Mouse (Mus musculus) kidney, adult 2 months (tissue): ENCODE results near the gene D10Wsu102e. TPM values are rescaled to one million over a fixed set of nuclear protein-coding genes. Genes with fewer than 3 reads are reported as not detected.
"Not testable (repeated sequence)": the region's sequence is repeated elsewhere in the genome, so short reads cannot be mapped to it uniquely, and the experiment has no call there.

ENCODE experiments used
- DNase-seq: peaks from one replicate; pipeline ENCODE4 v3.0.0; 2021
- H3K27ac ChIP-seq: fragments of 200-500 bp; 2 replicates; pipeline ENCODE4 v1.5.1; 2012; ENCODE audit warnings: low read depth, low read length, control low read depth, inconsistent platforms; ENCODE audit not compliant: insufficient read depth
- H3K27me3 ChIP-seq: fragments of 200-500 bp; replicated peaks from 2 replicates; pipeline ENCODE4 v1.6.1; 2012; ENCODE audit warnings: mild to moderate bottlenecking, moderate library complexity, low read length, inconsistent platforms; ENCODE audit not compliant: control insufficient read depth, insufficient read depth
- H3K36me3 ChIP-seq: fragments of 200-500 bp; 2 replicates; pipeline ENCODE4 v1.6.1; 2012; ENCODE audit warnings: mild to moderate bottlenecking, moderate library complexity, low read length, inconsistent platforms; ENCODE audit not compliant: control insufficient read depth, insufficient read depth
- H3K4me1 ChIP-seq: fragments of 200-500 bp; 2 replicates; pipeline ENCODE4 v1.6.1; 2011; ENCODE audit warnings: low read length; ENCODE audit not compliant: control insufficient read depth, insufficient read depth
- H3K4me3 ChIP-seq: fragments of 200-500 bp; 2 replicates; pipeline ENCODE4 v1.5.1; 2011; ENCODE audit warnings: mild to moderate bottlenecking, low read depth, low read length, control low read depth; ENCODE audit not compliant: insufficient read depth
- CTCF ChIP-seq: fragments of 200-500 bp; conservative IDR thresholded peaks from 2 replicates; pipeline ENCODE4 v1.5.1; 2011; ENCODE audit warnings: low read depth, mild to moderate bottlenecking, control low read depth, low read length, moderate library complexity, mixed read lengths; ENCODE audit not compliant: insufficient read depth, insufficient read length
- POLR2A ChIP-seq: fragments of 200-500 bp; IDR thresholded peaks from one replicate; pipeline ENCODE4 v1.6.1; 2011; ENCODE audit warnings: low read depth, low read length, control low read depth
- WGBS: fragments of 180-500 bp; shearing (Covaris S2); methylation state at CpG from one replicate; pipeline ENCODE4 v1.1.7; 2018; 5-methylcytosine and 5-hydroxymethylcytosine counted together
- polyA plus RNA-seq: library from polyadenylated mRNA; depleted of rRNA; stranded (reverse); fragments of >200 nt; gene quantifications from 2 replicates; pipeline ENCODE4 v1.2.3, GENCODE M21; 2012; rRNA removed

The D10Wsu102e gene
- polyA plus RNA-seq, 1 experiment: 0.41 TPM

DNA sequence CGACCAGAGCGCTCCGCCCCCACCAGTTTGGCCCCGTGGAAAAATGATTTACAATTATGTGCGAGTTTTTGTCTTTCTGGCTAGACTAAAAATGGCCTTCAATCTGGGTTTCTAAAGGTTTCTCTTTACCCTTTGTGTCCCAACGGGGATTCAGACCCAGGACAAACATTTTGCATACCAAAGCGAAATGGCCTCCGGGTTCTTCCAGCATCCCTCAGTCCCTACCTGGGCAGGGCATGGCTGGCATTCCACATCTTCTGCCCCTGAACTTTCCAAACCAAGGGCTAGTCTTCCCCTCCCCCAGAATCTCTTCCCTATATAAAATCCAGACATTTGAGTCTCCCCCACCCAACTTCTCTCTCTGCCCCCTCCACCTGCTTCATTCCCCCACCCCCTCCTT lies 153.7 kb downstream of the D10Wsu102e start:
- DNase-seq: no peak
- WGBS: 74% methylated on average over 8 of the region's 8 CpGs
- no peaks in the 10 kb centered on the region for H3K27me3 ChIP-seq
- TF ChIP-seq POLR2A: no peak
- H3K27ac ChIP-seq: no peak overlapping the region
- no peaks in the 10 kb centered on the region for H3K4me1 ChIP-seq
- H3K36me3 ChIP-seq: no peaks in the 10 kb centered on the region
- H3K4me3 ChIP-seq: no peak overlapping the region

- TF ChIP-seq CTCF (peak; percentile 31; the same call in 1 of the 2 replicates), POLR2A (no peak)
- no peak for DNase-seq
- no peaks in the 10 kb centered on the region for H3K4me1 ChIP-seq
- no peak overlapping the region for H3K27ac ChIP-seq
- H3K27me3 ChIP-seq: no peaks in the 10 kb centered on the region
- no peak overlapping the region for H3K4me3 ChIP-seq
- 79% methylated on average over 4 of the region's 4 CpGs for WGBS
- H3K36me3 ChIP-seq: no peaks in the 10 kb centered on the region
Observed at GRCm38 (mm10) chr10:83520990-83521389, 161.0 kb downstream of the D10Wsu102e start.

DNA sequence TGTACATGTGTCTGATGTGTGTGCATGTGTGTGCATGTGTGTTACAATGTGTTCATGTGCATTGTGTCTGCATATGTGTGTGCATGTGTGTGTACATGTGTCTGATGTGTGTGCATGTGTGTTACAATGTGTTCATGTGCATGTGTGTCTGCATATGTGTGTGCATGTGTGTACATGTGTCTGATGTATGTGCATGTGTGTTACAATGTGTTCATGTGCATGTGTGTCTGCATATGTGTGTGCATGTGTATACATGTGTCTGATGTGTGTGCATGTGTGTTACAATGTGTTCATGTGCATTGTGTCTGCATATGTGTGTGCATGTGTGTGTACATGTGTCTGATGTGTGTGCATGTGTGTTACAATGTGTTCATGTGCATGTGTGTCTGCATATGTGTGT lies 164.2 kb downstream of the D10Wsu102e start:
- not testable (repeated sequence) for H3K4me3 ChIP-seq, DNase-seq, H3K27me3 ChIP-seq, H3K27ac ChIP-seq, H3K4me1 ChIP-seq, H3K36me3 ChIP-seq

DNA sequence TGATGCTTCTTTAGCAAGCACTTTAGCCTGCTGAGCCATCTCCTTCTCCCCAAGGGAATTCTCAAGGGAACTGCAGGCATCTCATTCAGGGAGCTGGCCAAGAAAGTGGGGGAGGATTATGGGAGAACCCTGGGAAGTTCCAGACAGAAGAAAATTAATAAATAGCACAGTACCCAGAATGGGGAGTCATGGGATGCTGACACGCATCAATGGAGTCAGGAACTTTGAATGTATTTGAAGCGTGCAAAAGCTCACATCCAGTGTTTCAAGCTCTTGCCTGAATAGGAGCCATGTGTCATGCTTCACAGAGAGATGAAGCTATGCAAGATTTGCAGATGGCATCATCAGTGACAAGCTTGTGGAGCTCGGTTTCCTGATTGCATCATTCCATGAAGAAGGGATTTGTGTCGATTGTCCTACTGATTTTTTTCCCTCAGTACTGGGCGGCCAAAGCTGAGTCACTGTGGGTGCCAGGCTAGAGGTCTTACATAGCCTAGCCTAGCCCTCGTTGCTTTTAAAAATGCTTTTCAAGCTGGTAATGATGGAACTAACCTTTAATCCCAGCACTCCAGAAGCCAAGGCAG lies 170.5 kb downstream of the D10Wsu102e start:
- H3K36me3 ChIP-seq: no peaks in the 10 kb centered on the region
- no peaks in the 10 kb centered on the region for H3K4me1 ChIP-seq
- H3K27me3 ChIP-seq: no peaks in the 10 kb centered on the region
- TF ChIP-seq POLR2A (no peak), CTCF (no peak)
- H3K27ac ChIP-seq: no peak overlapping the region
- H3K4me3 ChIP-seq: no peak overlapping the region
- DNase-seq: no peak
- 71% methylated on average over 6 of the region's 6 CpGs for WGBS

- Histone ChIP-seq H3K4me3 (peak overlapping the region; percentile 40), H3K36me3 (no peaks in the 10 kb centered on the region), H3K4me1 (no peaks in the 10 kb centered on the region), H3K27ac (no peak overlapping the region), H3K27me3 (no peaks in the 10 kb centered on the region)
- 3% methylated on average over 27 of the region's 27 CpGs for WGBS
- DNase-seq: peak; percentile 29
- TF ChIP-seq CTCF (no peak), POLR2A (no peak)
Observed at GRCm38 (mm10) chr10:83533258-83533909, 173.4 kb downstream of the D10Wsu102e start.

DNA sequence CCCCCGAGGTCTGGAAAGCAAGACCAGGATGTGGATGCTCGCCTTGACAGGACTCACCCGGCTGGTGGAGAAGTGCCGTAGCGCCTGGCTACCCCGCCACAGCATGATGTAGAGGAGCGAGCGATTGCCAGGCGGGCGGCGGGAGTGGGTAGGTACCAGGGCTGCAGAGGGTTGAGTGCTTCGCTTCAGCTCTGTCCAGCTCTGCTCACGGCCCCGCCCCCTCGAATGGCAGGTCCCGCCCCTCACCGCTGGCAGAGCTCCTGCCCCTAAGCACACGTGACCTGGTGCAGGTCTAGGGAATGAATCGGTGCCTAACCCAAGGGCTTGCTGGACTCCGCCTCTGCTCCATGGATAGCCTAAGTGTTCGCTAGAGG lies 173.9 kb downstream of the D10Wsu102e start, which contains the start of gene Aldh1l2:
Aldh1l2 (minus strand) TSS at position 231 of the 374 bp plus-strand sequence.
- no peak within 1 kb of the TSS for H3K27ac ChIP-seq
- H3K27me3 ChIP-seq: no peaks in the 10 kb centered on the region
- H3K4me1 ChIP-seq: no peaks in the 10 kb centered on the region
- TF ChIP-seq CTCF: no peak
- no peak for TF ChIP-seq POLR2A
- WGBS: under 1% methylated on average over 21 of the region's 21 CpGs
- peak within 1 kb of the TSS; percentile 40 for H3K4me3 ChIP-seq
- no peaks in the 10 kb centered on the region for H3K36me3 ChIP-seq
- DNase-seq: peak; percentile 92

GRCm38 (mm10) chr10:83536436-83536835 lies 176.4 kb downstream of the D10Wsu102e start:
- no peak for DNase-seq
- Histone ChIP-seq H3K36me3 (no peaks in the 10 kb centered on the region), H3K27ac (no peak overlapping the region), H3K4me1 (no peaks in the 10 kb centered on the region), H3K4me3 (no peak overlapping the region), H3K27me3 (no peaks in the 10 kb centered on the region)
- 8% methylated on average over 1 of the region's 1 CpGs for WGBS
- TF ChIP-seq CTCF (no peak), POLR2A (no peak)

Other genes with a start within 250 kb of the D10Wsu102e start
- gene Slc41a2, start 22.3 kb upstream of the D10Wsu102e start, polyA plus RNA-seq: 6.4 and 7.1 TPM in 2 replicates
- gene Aldh1l2, start 173.9 kb downstream of the D10Wsu102e start, polyA plus RNA-seq: 0.87 and 1.1 TPM in 2 replicates
- 2.8 and 4.0 TPM in 2 replicates for gene Washc4, start 183.5 kb downstream of the D10Wsu102e start, polyA plus RNA-seq